Mouse (Mus musculus): ENCODE measurements around the gene Ggact.

GRCm38 (mm10) chr14:122951676-122952445 is 38.3 kb upstream of the Ggact start:
- TF ChIP-seq CTCF (IDR thresholded peaks at IDR 0.05; ENCODE audit: insufficient read depth, low read depth, low read length) (no peak), POLR2A (IDR thresholded peaks at IDR 0.05; ENCODE audit: insufficient read depth, low read depth, low read length) (no peak)
